Mouse (Mus musculus): ENCODE data around the gene Trpv2. TPM values are rescaled to one million over a fixed set of nuclear protein-coding genes. Genes with fewer than 3 reads are reported as not detected.

Gene Trpv2
- polyA plus RNA-seq, 1 experiment from 2014 or later, result 8.2 TPM

- ATAC-seq, result no peak
- no peak overlapping the region for H3K4me3 ChIP-seq
- peaks cover 24% of the 10 kb centered on the region for H3K36me3 ChIP-seq (ENCODE audit: poor library complexity, severe bottlenecking)
- no peak overlapping the region for H3K4me2 ChIP-seq
- no peaks in the 10 kb centered on the region for H3K9me3 ChIP-seq (replicated peaks)
- no peak overlapping the region for H3K27ac ChIP-seq
- H3K9ac ChIP-seq, result no peak overlapping the region
- H3K4me1 ChIP-seq, result peaks cover 12% of the 10 kb centered on the region
- H3K27me3 ChIP-seq, result no peaks in the 10 kb centered on the region
- 88% methylated on average over 4 of the region's 4 CpGs for WGBS
Measured at GRCm38 (mm10) chr11:62621586-62622283, 47.4 kb downstream of the Trpv2 start.

GRCm38 (mm10) chr11:62622850-62623249 lies 48.6 kb downstream of the Trpv2 start:
- no peak overlapping the region for H3K4me3 ChIP-seq
- H3K9me3 ChIP-seq (replicated peaks), result no peaks in the 10 kb centered on the region
- H3K9ac ChIP-seq, result no peak overlapping the region
- no peak overlapping the region for H3K4me2 ChIP-seq
- no peaks in the 10 kb centered on the region for H3K27me3 ChIP-seq
- peaks cover 14% of the 10 kb centered on the region for H3K4me1 ChIP-seq
- H3K27ac ChIP-seq, result no peak overlapping the region
- WGBS, result 64% methylated on average over 4 of the region's 4 CpGs
- H3K36me3 ChIP-seq (ENCODE audit: poor library complexity, severe bottlenecking), result peaks cover 16% of the 10 kb centered on the region
- ATAC-seq, result no peak

- Histone ChIP-seq H3K36me3 (ENCODE audit: poor library complexity, severe bottlenecking) (peaks cover 3% of the 10 kb centered on the region; the same call in 1 of the 2 replicates), H3K27ac (peak overlapping the region; percentile 62), H3K4me1 (peaks cover 31% of the 10 kb centered on the region), H3K27me3 (no peaks in the 10 kb centered on the region), H3K4me3 (no peak overlapping the region), H3K9ac (no peak overlapping the region), H3K9me3 (replicated peaks) (no peaks in the 10 kb centered on the region), H3K4me2 (no peak overlapping the region)
- peak; percentile 80 for ATAC-seq
- 68% methylated on average over 10 of the region's 10 CpGs for WGBS
Measured at GRCm38 (mm10) chr11:62624341-62625291, 50.3 kb downstream of the Trpv2 start.

- Histone ChIP-seq H3K4me1 (peaks cover 45% of the 10 kb centered on the region), H3K27me3 (no peaks in the 10 kb centered on the region), H3K36me3 (ENCODE audit: poor library complexity, severe bottlenecking) (no peaks in the 10 kb centered on the region), H3K9ac (peak overlapping the region; percentile 47), H3K4me3 (no peak overlapping the region), H3K4me2 (peak overlapping the region; percentile 51), H3K27ac (peak overlapping the region; percentile 87), H3K9me3 (replicated peaks) (no peaks in the 10 kb centered on the region)
- WGBS, result 3% methylated on average over 9 of the region's 9 CpGs
- ATAC-seq, result peak; percentile 19; the same call in 1 of the 2 replicates
Measured at GRCm38 (mm10) chr11:62629352-62630224, 55.3 kb downstream of the Trpv2 start.

GRCm38 (mm10) chr11:62630225-62630821 lies 56.0 kb downstream of the Trpv2 start:
- Histone ChIP-seq H3K27me3 (no peaks in the 10 kb centered on the region), H3K36me3 (ENCODE audit: poor library complexity, severe bottlenecking) (no peaks in the 10 kb centered on the region), H3K27ac (peak overlapping the region; percentile 87), H3K4me3 (peak overlapping the region; percentile 15), H3K9me3 (replicated peaks) (no peaks in the 10 kb centered on the region), H3K4me1 (peaks cover 40% of the 10 kb centered on the region), H3K4me2 (peak overlapping the region; percentile 51), H3K9ac (peak overlapping the region; percentile 47)
- WGBS, result 1% methylated on average over 11 of the region's 11 CpGs
- ATAC-seq, result peak; percentile 80

- Histone ChIP-seq H3K27me3 (no peaks in the 10 kb centered on the region), H3K4me1 (peaks cover 40% of the 10 kb centered on the region), H3K9me3 (replicated peaks) (no peaks in the 10 kb centered on the region), H3K4me3 (no peak overlapping the region), H3K4me2 (no peak overlapping the region), H3K36me3 (ENCODE audit: poor library complexity, severe bottlenecking) (no peaks in the 10 kb centered on the region), H3K9ac (no peak overlapping the region; the same call in 1 of the 2 replicates), H3K27ac (peak overlapping the region; percentile 87)
- 15% methylated on average over 4 of the region's 4 CpGs for WGBS
- no peak for ATAC-seq
Measured at GRCm38 (mm10) chr11:62631138-62631537, 56.9 kb downstream of the Trpv2 start.

- no peak overlapping the region for H3K4me2 ChIP-seq
- no peak overlapping the region for H3K9ac ChIP-seq
- no peaks in the 10 kb centered on the region for H3K36me3 ChIP-seq (ENCODE audit: poor library complexity, severe bottlenecking)
- H3K27ac ChIP-seq, result no peak overlapping the region
- H3K4me3 ChIP-seq, result no peak overlapping the region
- H3K27me3 ChIP-seq, result no peaks in the 10 kb centered on the region
- no peak for ATAC-seq
- WGBS, result 83% methylated on average over 3 of the region's 3 CpGs
- H3K4me1 ChIP-seq, result peaks cover 13% of the 10 kb centered on the region
- no peaks in the 10 kb centered on the region for H3K9me3 ChIP-seq (replicated peaks)
Measured at GRCm38 (mm10) chr11:62635406-62635805, 61.1 kb downstream of the Trpv2 start.

GRCm38 (mm10) chr11:62636105-62636839 lies 62.0 kb downstream of the Trpv2 start:
- Histone ChIP-seq H3K27me3 (no peaks in the 10 kb centered on the region), H3K27ac (no peak overlapping the region), H3K9ac (no peak overlapping the region), H3K4me1 (peaks cover 4% of the 10 kb centered on the region), H3K36me3 (ENCODE audit: poor library complexity, severe bottlenecking) (no peaks in the 10 kb centered on the region), H3K4me2 (no peak overlapping the region), H3K4me3 (no peak overlapping the region), H3K9me3 (replicated peaks) (no peaks in the 10 kb centered on the region)
- no peak for ATAC-seq
- 57% methylated on average over 11 of the region's 11 CpGs for WGBS

- Histone ChIP-seq H3K27ac (no peak overlapping the region), H3K4me1 (peaks cover 1% of the 10 kb centered on the region; the same call in 1 of the 2 replicates), H3K4me3 (no peak overlapping the region), H3K36me3 (ENCODE audit: poor library complexity, severe bottlenecking) (no peaks in the 10 kb centered on the region), H3K9me3 (replicated peaks) (no peaks in the 10 kb centered on the region), H3K27me3 (no peaks in the 10 kb centered on the region), H3K4me2 (no peak overlapping the region), H3K9ac (no peak overlapping the region)
- no peak for ATAC-seq
- WGBS, result 93% methylated on average over 3 of the region's 3 CpGs
Measured at GRCm38 (mm10) chr11:62636840-62637221, 62.5 kb downstream of the Trpv2 start.

GRCm38 (mm10) chr11:62637401-62637800 lies 63.1 kb downstream of the Trpv2 start:
- ATAC-seq, result no peak
- Histone ChIP-seq H3K4me1 (peaks cover 6% of the 10 kb centered on the region), H3K27me3 (no peaks in the 10 kb centered on the region), H3K4me2 (no peak overlapping the region), H3K9me3 (replicated peaks) (no peaks in the 10 kb centered on the region), H3K9ac (no peak overlapping the region), H3K27ac (no peak overlapping the region), H3K4me3 (no peak overlapping the region), H3K36me3 (ENCODE audit: poor library complexity, severe bottlenecking) (no peaks in the 10 kb centered on the region)
- 79% methylated on average over 5 of the region's 5 CpGs for WGBS

GRCm38 (mm10) chr11:62637806-62638205 lies 63.5 kb downstream of the Trpv2 start:
- Histone ChIP-seq H3K27ac (no peak overlapping the region), H3K9me3 (replicated peaks) (no peaks in the 10 kb centered on the region), H3K36me3 (ENCODE audit: poor library complexity, severe bottlenecking) (no peaks in the 10 kb centered on the region), H3K27me3 (no peaks in the 10 kb centered on the region), H3K9ac (no peak overlapping the region), H3K4me1 (peaks cover 8% of the 10 kb centered on the region), H3K4me3 (no peak overlapping the region), H3K4me2 (no peak overlapping the region)
- WGBS, result 82% methylated on average over 6 of the region's 6 CpGs
- ATAC-seq, result no peak
